Mouse (Mus musculus) megakaryocyte, embryonic 14.5 days (primary cell): ENCODE data around the gene Sidt1. TPM values are rescaled to one million over a fixed set of nuclear protein-coding genes. Genes with fewer than 3 reads are reported as not detected.

ENCODE experiments used
- H3K27me3 ChIP-seq: replicated peaks from 2 replicates; pipeline ENCODE3; 2012; ENCODE audit warnings: inconsistent platforms
- H3K36me3 ChIP-seq: replicated peaks from 2 replicates; pipeline ENCODE3; 2012; ENCODE audit warnings: low read length, inconsistent platforms, mixed read lengths
- H3K4me1 ChIP-seq: 2 replicates; pipeline ENCODE4 v1.6.1; 2012; ENCODE audit warnings: inconsistent platforms
- H3K4me3 ChIP-seq: replicated peaks from 2 replicates; pipeline ENCODE3; 2012; ENCODE audit warnings: moderate library complexity, mild to moderate bottlenecking, inconsistent platforms
- H3K9me3 ChIP-seq: 2 replicates; pipeline ENCODE4 v1.6.1; 2012; ENCODE audit warnings: inconsistent platforms
- FLI1 ChIP-seq: IDR thresholded peaks from 2 replicates; pipeline ENCODE4 v1.6.1; 2012; ENCODE audit warnings: low read length, inconsistent platforms, mixed read lengths
- GATA1 ChIP-seq: IDR thresholded peaks from 3 replicates; pipeline ENCODE4 v1.6.1; 2012; ENCODE audit warnings: mixed read lengths, low read length, inconsistent platforms, borderline replicate concordance
- polyA plus RNA-seq: library from polyadenylated mRNA; stranded (reverse); fragments of >175 nt; gene quantifications from 2 replicates; pipeline ENCODE4 v1.2.3, GENCODE M21; 2012; ENCODE audit warnings: low replicate concordance; ENCODE audit not compliant: insufficient read depth

The Sidt1 gene
- not detected in 2 replicates for polyA plus RNA-seq

GRCm38 (mm10) chr16:44332861-44333284 is at the start of gene Sidt1:
TSS of gene Sidt1 (minus strand) at chr16:44333196.
- H3K27me3 ChIP-seq = peaks cover 43% of the 10 kb centered on the region
- no peak for TF ChIP-seq GATA1
- TF ChIP-seq FLI1 = no peak
- peaks cover 20% of the 10 kb centered on the region for H3K9me3 ChIP-seq
- H3K4me1 ChIP-seq = peaks cover 16% of the 10 kb centered on the region
- H3K4me3 ChIP-seq = peak within 1 kb of the TSS; percentile 94
- H3K36me3 ChIP-seq = no peaks in the 10 kb centered on the region

- no peak overlapping the region for H3K4me3 ChIP-seq
- peaks cover 39% of the 10 kb centered on the region for H3K36me3 ChIP-seq
- no peaks in the 10 kb centered on the region for H3K27me3 ChIP-seq
- no peak for TF ChIP-seq GATA1
- TF ChIP-seq FLI1 = no peak
- no peaks in the 10 kb centered on the region for H3K9me3 ChIP-seq
- H3K4me1 ChIP-seq = no peaks in the 10 kb centered on the region
Observed at GRCm38 (mm10) chr16:44381578-44381977, 48.6 kb upstream of the Sidt1 start.

GRCm38 (mm10) chr16:44380006-44380405 is 47.0 kb upstream of the Sidt1 start:
- H3K4me3 ChIP-seq = no peak overlapping the region
- no peaks in the 10 kb centered on the region for H3K27me3 ChIP-seq
- no peaks in the 10 kb centered on the region for H3K9me3 ChIP-seq
- TF ChIP-seq FLI1 (no peak), GATA1 (no peak)
- H3K36me3 ChIP-seq = peaks cover 40% of the 10 kb centered on the region
- no peaks in the 10 kb centered on the region for H3K4me1 ChIP-seq

- Histone ChIP-seq H3K36me3 (peaks cover 55% of the 10 kb centered on the region), H3K4me3 (no peak overlapping the region), H3K9me3 (no peaks in the 10 kb centered on the region), H3K27me3 (no peaks in the 10 kb centered on the region), H3K4me1 (peaks cover 9% of the 10 kb centered on the region; the same call in 1 of the 2 replicates)
- no peak for TF ChIP-seq FLI1
- TF ChIP-seq GATA1 = no peak
Observed at GRCm38 (mm10) chr16:44375459-44375858, 42.5 kb upstream of the Sidt1 start.

GRCm38 (mm10) chr16:44365522-44365921 is 32.5 kb upstream of the Sidt1 start:
- TF ChIP-seq GATA1 (no peak), FLI1 (no peak)
- Histone ChIP-seq H3K4me1 (peaks cover 8% of the 10 kb centered on the region), H3K36me3 (peaks cover 40% of the 10 kb centered on the region), H3K4me3 (no peak overlapping the region), H3K9me3 (no peaks in the 10 kb centered on the region), H3K27me3 (no peaks in the 10 kb centered on the region)

GRCm38 (mm10) chr16:44361921-44362890 is 29.2 kb upstream of the Sidt1 start:
- H3K27me3 ChIP-seq = no peaks in the 10 kb centered on the region
- peak overlapping the region; percentile 36 for H3K4me3 ChIP-seq
- no peaks in the 10 kb centered on the region for H3K9me3 ChIP-seq
- TF ChIP-seq GATA1 = no peak
- TF ChIP-seq FLI1 = no peak
- H3K4me1 ChIP-seq = peaks cover 16% of the 10 kb centered on the region
- H3K36me3 ChIP-seq = peaks cover 32% of the 10 kb centered on the region

GRCm38 (mm10) chr16:44357571-44358268 is 24.7 kb upstream of the Sidt1 start:
- H3K27me3 ChIP-seq = no peaks in the 10 kb centered on the region
- H3K36me3 ChIP-seq = peaks cover 14% of the 10 kb centered on the region
- TF ChIP-seq FLI1 = no peak
- TF ChIP-seq GATA1 = no peak
- no peak overlapping the region for H3K4me3 ChIP-seq
- H3K9me3 ChIP-seq = no peaks in the 10 kb centered on the region
- peaks cover 37% of the 10 kb centered on the region for H3K4me1 ChIP-seq

GRCm38 (mm10) chr16:44356291-44356690 is 23.3 kb upstream of the Sidt1 start:
- peaks cover 34% of the 10 kb centered on the region for H3K4me1 ChIP-seq
- H3K9me3 ChIP-seq = no peaks in the 10 kb centered on the region
- peaks cover 8% of the 10 kb centered on the region for H3K36me3 ChIP-seq
- H3K4me3 ChIP-seq = peak overlapping the region; percentile 56
- no peaks in the 10 kb centered on the region for H3K27me3 ChIP-seq
- TF ChIP-seq GATA1 = no peak; the same call in 2 of the 3 replicates
- TF ChIP-seq FLI1 = no peak

GRCm38 (mm10) chr16:44349801-44350397 is 16.9 kb upstream of the Sidt1 start:
- Histone ChIP-seq H3K36me3 (no peaks in the 10 kb centered on the region), H3K27me3 (no peaks in the 10 kb centered on the region), H3K4me3 (peak overlapping the region; percentile 70), H3K4me1 (peaks cover 41% of the 10 kb centered on the region), H3K9me3 (no peaks in the 10 kb centered on the region)
- no peak for TF ChIP-seq FLI1
- TF ChIP-seq GATA1 = no peak

- peaks cover 39% of the 10 kb centered on the region for H3K4me1 ChIP-seq
- no peak for TF ChIP-seq GATA1
- no peak for TF ChIP-seq FLI1
- H3K4me3 ChIP-seq = peak within 1 kb of the TSS; percentile 95
- no peaks in the 10 kb centered on the region for H3K36me3 ChIP-seq
- H3K9me3 ChIP-seq = no peaks in the 10 kb centered on the region
- no peaks in the 10 kb centered on the region for H3K27me3 ChIP-seq
Observed at GRCm38 (mm10) chr16:44347071-44347901, 14.3 kb upstream of the Sidt1 start, which contains the start of gene Spice1. TSS of gene Spice1 (plus strand) at chr16:44347121.
